18 mouse cellular contexts compared by ENCODE assay signal in genomic region chr10:106408705-106409104, GRCm38 (mm10).
DNase-seq lines count a peak whose midpoint lies in the region.
"Had no signal": no experiment of that assay in that cellular context is flagged by ENCODE, and none has a peak within 500 bp of the region (broad histone marks: within the 10 kb centered on the region; RNA-seq: fewer than 3 reads in every experiment).

No protein-coding gene starts in this region.

- peak; percentile 19 to 52 for DNase-seq in frontal cortex, adult 2 months (ENCODE audit: extremely low spot score in 1 of 2, low spot score in 1 of 2)
- DNase-seq in frontal cortex, postnatal 10 days (ENCODE audit: low spot score in 2 of 2), result no peak
- DNase-seq in layer of hippocampus, adult 9-11 months, result peak; percentile 15
- DNase-seq in layer of hippocampus, postnatal 10 days (ENCODE audit: low spot score in 2 of 2), result no peak
- DNase-seq in right cerebral cortex, adult 18-20 months, result peak; percentile 9
- no peak for DNase-seq in right cerebral cortex, postnatal 14 days
- peak; percentile 42 for DNase-seq in telencephalon, adult 2 months (ENCODE audit: low read depth, low spot score)
- DNase-seq: adrenal gland, postnatal 14 days; B cell, adult 2 months; cerebellum, adult 11-12 months; cerebellum, adult 8-10 months; cerebellum, postnatal 10 days; cerebellum, postnatal 36 days; embryo, embryonic 11 days; gastrocnemius, postnatal 25 days; heart, adult 18-20 months; heart, postnatal 10 days; heart, postnatal 4 days had no signal

Comparison
In these comparisons a context has a peak if more than half of its experiments do, and no peak if none do; other contexts are left out.
1. DNase-seq: peak in frontal cortex, adult 2 months (2 of 2), layer of hippocampus, adult 9-11 months (single experiment), right cerebral cortex, adult 18-20 months (single experiment) and telencephalon, adult 2 months (single experiment); none in frontal cortex, postnatal 10 days (0 of 2), layer of hippocampus, postnatal 10 days (0 of 2) and right cerebral cortex, postnatal 14 days (single experiment).